Mouse (Mus musculus) kidney, adult 2 months (tissue): ENCODE measurements around the gene Hist1h2bq. TPM values are rescaled to one million over a fixed set of nuclear protein-coding genes. Genes with fewer than 3 reads are reported as not detected.
"Not testable (repeated sequence)": the region's sequence is repeated elsewhere in the genome, so short reads cannot be mapped to it uniquely, and the experiment has no call there.

Source experiments
- DNase-seq: peaks from one replicate; pipeline ENCODE4 v3.0.0; 2021
- H3K27ac ChIP-seq: fragments of 200-500 bp; 2 replicates; pipeline ENCODE4 v1.5.1; 2012; ENCODE audit warnings: low read depth, low read length, control low read depth, inconsistent platforms; ENCODE audit not compliant: insufficient read depth
- H3K27me3 ChIP-seq: fragments of 200-500 bp; replicated peaks from 2 replicates; pipeline ENCODE4 v1.6.1; 2012; ENCODE audit warnings: mild to moderate bottlenecking, moderate library complexity, low read length, inconsistent platforms; ENCODE audit not compliant: control insufficient read depth, insufficient read depth
- H3K36me3 ChIP-seq: fragments of 200-500 bp; 2 replicates; pipeline ENCODE4 v1.6.1; 2012; ENCODE audit warnings: mild to moderate bottlenecking, moderate library complexity, low read length, inconsistent platforms; ENCODE audit not compliant: control insufficient read depth, insufficient read depth
- H3K4me1 ChIP-seq: fragments of 200-500 bp; 2 replicates; pipeline ENCODE4 v1.6.1; 2011; ENCODE audit warnings: low read length; ENCODE audit not compliant: control insufficient read depth, insufficient read depth
- H3K4me3 ChIP-seq: fragments of 200-500 bp; 2 replicates; pipeline ENCODE4 v1.5.1; 2011; ENCODE audit warnings: mild to moderate bottlenecking, low read depth, low read length, control low read depth; ENCODE audit not compliant: insufficient read depth
- CTCF ChIP-seq: fragments of 200-500 bp; conservative IDR thresholded peaks from 2 replicates; pipeline ENCODE4 v1.5.1; 2011; ENCODE audit warnings: low read depth, mild to moderate bottlenecking, control low read depth, low read length, moderate library complexity, mixed read lengths; ENCODE audit not compliant: insufficient read depth, insufficient read length
- POLR2A ChIP-seq: fragments of 200-500 bp; IDR thresholded peaks from one replicate; pipeline ENCODE4 v1.6.1; 2011; ENCODE audit warnings: low read depth, low read length, control low read depth
- WGBS: fragments of 180-500 bp; shearing (Covaris S2); methylation state at CpG from one replicate; pipeline ENCODE4 v1.1.7; 2018; 5-methylcytosine and 5-hydroxymethylcytosine counted together
- polyA plus RNA-seq: library from polyadenylated mRNA; depleted of rRNA; stranded (reverse); fragments of >200 nt; gene quantifications from 2 replicates; pipeline ENCODE4 v1.2.3, GENCODE M21; 2012

Hist1h2bq gene
- polyA plus RNA-seq, 1 experiment = 1.4 TPM

DNA sequence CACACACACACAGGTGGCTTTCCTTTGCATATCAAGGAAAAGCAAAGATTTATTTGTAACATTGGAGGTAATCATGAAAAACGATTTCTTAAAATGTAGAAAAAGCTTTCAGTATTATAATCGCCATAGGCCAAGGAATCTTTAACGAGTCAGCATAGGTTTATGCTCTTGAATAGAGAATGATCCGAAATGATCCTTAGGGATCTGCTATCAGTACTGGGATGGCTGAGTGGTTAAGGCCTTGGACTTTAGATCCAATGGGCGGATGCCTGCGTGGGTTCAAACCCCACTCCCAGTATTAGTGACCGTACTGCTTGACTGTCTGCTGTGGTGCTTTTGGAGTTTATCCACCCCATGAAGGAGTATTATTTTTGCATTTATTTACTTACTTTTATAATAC is 14.4 kb downstream of the Hist1h2bq start:
- Histone ChIP-seq H3K27ac (no peak overlapping the region), H3K4me1 (no peaks in the 10 kb centered on the region), H3K27me3 (no peaks in the 10 kb centered on the region), H3K36me3 (no peaks in the 10 kb centered on the region), H3K4me3 (no peak overlapping the region)
- 94% methylated on average over 7 of the region's 7 CpGs for WGBS
- DNase-seq = no peak
- TF ChIP-seq POLR2A = no peak
- no peak for TF ChIP-seq CTCF

DNA sequence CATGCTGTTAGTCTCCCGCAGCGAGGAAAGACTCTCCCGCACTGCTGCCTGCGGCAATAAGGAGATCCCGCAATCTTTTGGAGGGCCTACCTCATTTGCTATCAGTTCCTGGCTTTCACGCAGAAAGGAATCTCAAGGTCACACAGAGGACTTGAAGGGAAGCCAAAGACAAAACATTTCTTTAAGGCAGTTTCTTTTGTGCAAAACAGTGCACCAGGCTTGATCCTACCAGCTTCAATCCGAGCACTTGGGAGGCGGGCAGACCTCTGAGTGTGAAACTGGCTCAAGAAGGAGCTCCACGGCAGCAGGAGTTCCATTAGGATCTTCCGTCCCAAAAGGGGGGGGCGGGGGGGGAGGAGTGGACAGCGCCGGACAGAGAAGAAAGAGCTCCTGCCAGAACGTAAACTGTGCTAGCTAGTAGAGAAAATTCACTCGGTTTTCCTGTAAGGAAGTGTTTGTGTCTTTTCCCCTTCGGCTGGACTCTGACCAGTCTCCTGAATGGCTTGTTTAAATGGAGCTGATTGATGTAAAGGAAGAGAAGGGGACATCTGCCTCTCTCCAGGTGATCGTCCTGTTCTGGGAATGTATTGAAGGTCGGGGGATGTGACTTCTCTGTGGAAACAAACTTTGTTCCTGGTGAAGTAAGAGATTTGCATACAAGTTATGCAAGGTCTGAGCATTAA is 19.3 kb downstream of the Hist1h2bq start:
- no peak overlapping the region for H3K4me3 ChIP-seq
- H3K27me3 ChIP-seq = no peaks in the 10 kb centered on the region; the same call in 1 of the 2 replicates
- no peaks in the 10 kb centered on the region for H3K36me3 ChIP-seq
- no peaks in the 10 kb centered on the region for H3K4me1 ChIP-seq
- WGBS = 14% methylated on average over 18 of the region's 18 CpGs
- TF ChIP-seq POLR2A (no peak), CTCF (no peak)
- H3K27ac ChIP-seq = no peak overlapping the region
- DNase-seq = no peak

- H3K4me1 ChIP-seq = no peaks in the 10 kb centered on the region
- no peak overlapping the region for H3K27ac ChIP-seq
- H3K4me3 ChIP-seq = no peak overlapping the region
- no peak for TF ChIP-seq CTCF
- H3K27me3 ChIP-seq = no peaks in the 10 kb centered on the region; the same call in 1 of the 2 replicates
- 57% methylated on average over 6 of the region's 6 CpGs for WGBS
- no peaks in the 10 kb centered on the region for H3K36me3 ChIP-seq
- no peak for DNase-seq
Measured at GRCm38 (mm10) chr13:21789925-21790324, 20.1 kb downstream of the Hist1h2bq start.

- DNase-seq = no peak
- WGBS = 43% methylated on average over 17 of the region's 21 CpGs
Measured at GRCm38 (mm10) chr13:21787760-21788593, 22.0 kb downstream of the Hist1h2bq start.

GRCm38 (mm10) chr13:21786899-21787629 is 22.9 kb downstream of the Hist1h2bq start, which contains the start of the genes Hist1h2an and Hist1h2bp:
Hist1h2an (minus strand) TSS chr13:21787218.
Hist1h2bp (plus strand) TSS chr13:21787461.
- not testable (repeated sequence) for H3K27ac ChIP-seq, H3K4me1 ChIP-seq, H3K36me3 ChIP-seq, H3K27me3 ChIP-seq
- peak within 1 kb of the TSS; percentile 40 for H3K4me3 ChIP-seq
- DNase-seq = peak; percentile 95
- under 1% methylated on average over 43 of the region's 63 CpGs for WGBS

More at GRCm38 (mm10) chr13:21787760-21788593, 22.0 kb downstream of the Hist1h2bq start:
- H3K27ac ChIP-seq = no peak overlapping the region
- H3K36me3 ChIP-seq = no peaks in the 10 kb centered on the region
- TF ChIP-seq CTCF (no peak), POLR2A (no peak)
- no peaks in the 10 kb centered on the region; the same call in none of the 2 replicates for H3K27me3 ChIP-seq
- no peaks in the 10 kb centered on the region for H3K4me1 ChIP-seq
- no peak overlapping the region for H3K4me3 ChIP-seq

DNA sequence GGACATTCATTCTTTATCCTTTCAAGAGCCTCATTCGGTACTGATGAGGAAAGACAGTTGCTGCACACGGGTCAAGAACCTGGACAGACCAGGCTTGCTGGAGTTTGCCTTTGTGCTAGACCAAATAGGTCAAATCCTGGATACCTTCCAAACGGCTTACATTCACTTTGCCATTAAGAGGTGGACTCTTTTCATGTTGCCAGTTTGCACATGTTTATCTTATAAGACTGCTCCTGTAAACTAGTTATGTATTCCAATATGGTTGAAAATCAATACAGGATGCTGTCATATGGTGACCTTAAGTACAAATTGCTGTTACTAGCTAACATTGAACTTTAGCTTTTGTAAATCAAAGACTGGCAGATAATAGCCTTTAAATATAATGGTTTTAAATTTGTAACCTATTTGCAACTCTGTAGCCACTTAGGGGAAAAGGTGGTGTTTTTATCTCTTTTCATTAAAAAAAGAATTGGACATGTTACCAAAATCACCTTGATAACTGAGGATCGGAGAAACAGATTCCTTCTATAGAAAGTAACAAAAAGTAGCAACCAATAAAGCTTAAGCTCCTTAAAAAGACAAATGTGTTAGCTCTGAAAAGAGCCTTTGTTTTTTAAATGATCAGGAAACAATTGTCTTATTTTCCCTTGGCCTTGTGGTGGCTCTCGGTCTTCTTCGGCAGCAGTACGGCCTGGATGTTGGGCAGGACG is 23.7 kb downstream of the Hist1h2bq start:
- 21% methylated on average over 8 of the region's 8 CpGs for WGBS
- Histone ChIP-seq H3K27ac (no peak overlapping the region), H3K4me1 (no peaks in the 10 kb centered on the region), H3K4me3 (no peak overlapping the region), H3K36me3 (no peaks in the 10 kb centered on the region), H3K27me3 (no peaks in the 10 kb centered on the region; the same call in none of the 2 replicates)
- TF ChIP-seq CTCF (no peak), POLR2A (no peak)
- no peak for DNase-seq
